Mouse (Mus musculus) retina, postnatal 7 days (tissue): Measurements from ENCODE around the gene Peak1.
"Not testable (repeated sequence)": the region's sequence is repeated elsewhere in the genome, so short reads cannot be mapped to it uniquely, and the experiment has no call there.

Experiments used
- DNase-seq: peaks from one replicate; pipeline ENCODE4 v3.0.0-alpha.2; 2012; ENCODE audit warnings: low read depth, low spot score

Peak1 gene

GRCm38 (mm10) chr9:56255676-56256432 is 162.0 kb downstream of the Peak1 start:
- DNase-seq = no peak

- no peak for DNase-seq
Measured at GRCm38 (mm10) chr9:56244336-56244735, 173.5 kb downstream of the Peak1 start.

GRCm38 (mm10) chr9:56243885-56244284 is 174.0 kb downstream of the Peak1 start:
- no peak for DNase-seq

- DNase-seq = no peak
Measured at GRCm38 (mm10) chr9:56242686-56243085, 175.2 kb downstream of the Peak1 start.

- no peak for DNase-seq
Measured at GRCm38 (mm10) chr9:56241076-56241475, 176.8 kb downstream of the Peak1 start.

GRCm38 (mm10) chr9:56235871-56236298 is 182.0 kb downstream of the Peak1 start:
- no peak for DNase-seq

GRCm38 (mm10) chr9:56235281-56235680 is 182.6 kb downstream of the Peak1 start:
- no peak for DNase-seq

GRCm38 (mm10) chr9:56234561-56234960 is 183.3 kb downstream of the Peak1 start:
- no peak for DNase-seq

GRCm38 (mm10) chr9:56233316-56233715 is 184.6 kb downstream of the Peak1 start:
- no peak for DNase-seq

GRCm38 (mm10) chr9:56230906-56231305 is 187.0 kb downstream of the Peak1 start:
- no peak for DNase-seq

- DNase-seq = no peak
Measured at GRCm38 (mm10) chr9:56227626-56228025, 190.2 kb downstream of the Peak1 start.

GRCm38 (mm10) chr9:56223429-56224051 is 194.3 kb downstream of the Peak1 start:
- DNase-seq = not testable (repeated sequence)

GRCm38 (mm10) chr9:56218860-56219259 is 199.0 kb downstream of the Peak1 start:
- DNase-seq = no peak

GRCm38 (mm10) chr9:56218043-56218442 is 199.8 kb downstream of the Peak1 start:
- DNase-seq = no peak

GRCm38 (mm10) chr9:56217386-56217785 is 200.5 kb downstream of the Peak1 start:
- DNase-seq = no peak

- DNase-seq = peak; percentile 45
Measured at GRCm38 (mm10) chr9:56213451-56214291, 204.2 kb downstream of the Peak1 start.

- no peak for DNase-seq
Measured at GRCm38 (mm10) chr9:56208817-56209216, 209.1 kb downstream of the Peak1 start.

- DNase-seq = no peak
Measured at GRCm38 (mm10) chr9:56207516-56207915, 210.4 kb downstream of the Peak1 start.

GRCm38 (mm10) chr9:56207083-56207482 is 210.8 kb downstream of the Peak1 start:
- no peak for DNase-seq

- peak; percentile 28 for DNase-seq
Measured at GRCm38 (mm10) chr9:56205336-56205735, 212.5 kb downstream of the Peak1 start.

GRCm38 (mm10) chr9:56204316-56204715 is 213.6 kb downstream of the Peak1 start:
- no peak for DNase-seq

GRCm38 (mm10) chr9:56200645-56201314 is 217.1 kb downstream of the Peak1 start:
- DNase-seq = peak; percentile 72
